Mouse (Mus musculus) myocyte (in vitro differentiated cells): ENCODE results near the gene Dlgap5.

Source experiments
- E2F4 ChIP-seq: IDR thresholded peaks from one replicate; pipeline ENCODE4 v1.6.1; 2011; ENCODE audit warnings: mild to moderate bottlenecking, control low read depth, moderate library complexity; ENCODE audit not compliant: insufficient read depth
- MAX ChIP-seq: IDR thresholded peaks from one replicate; pipeline ENCODE4 v1.6.1; 2011; ENCODE audit warnings: low read depth, mild to moderate bottlenecking, control low read depth
- MYOD1 ChIP-seq, 3 experiments: IDR thresholded peaks; one replicate each; pipeline ENCODE4 v1.6.1; 2011; ENCODE audit warnings: control low read depth in 2 of 3, low read depth in 2 of 3, mild to moderate bottlenecking in 2 of 3, moderate library complexity in 1 of 3; ENCODE audit not compliant: insufficient read length in 2 of 3, control insufficient read depth in 1 of 3
- POLR2A ChIP-seq: IDR thresholded peaks from one replicate; pipeline ENCODE4 v1.6.1; 2011; ENCODE audit warnings: low read depth, mild to moderate bottlenecking, control low read depth, moderate library complexity; ENCODE audit not compliant: insufficient read length
- USF1 ChIP-seq: IDR thresholded peaks from one replicate; pipeline ENCODE4 v1.6.1; 2011; ENCODE audit warnings: low read depth, mild to moderate bottlenecking, control low read depth, moderate library complexity

GRCm38 (mm10) chr14:47459556-47459955, 41.3 kb upstream of the Dlgap5 start:
- TF ChIP-seq POLR2A (no peak), USF1 (no peak), MAX (no peak), MYOD1 (IDR thresholded peaks at IDR 0.05; ENCODE audit: control insufficient read depth in 1 of 3, insufficient read length in 2 of 3, low read depth in 2 of 3) (no peak), E2F4 (no peak)
